Mouse (Mus musculus) lung, postnatal 0 days (tissue): ENCODE data around the gene Selenom.

Source experiments
- CTCF ChIP-seq: IDR thresholded peaks from 2 replicates; pipeline ENCODE4 v1.5.1; 2016; ENCODE audit warnings: antibody characterized with exemption, mild to moderate bottlenecking
- EP300 ChIP-seq: IDR thresholded peaks from 2 replicates; pipeline ENCODE4 v1.6.1; 2016; ENCODE audit warnings: antibody characterized with exemption, mild to moderate bottlenecking, control low read depth

DNA sequence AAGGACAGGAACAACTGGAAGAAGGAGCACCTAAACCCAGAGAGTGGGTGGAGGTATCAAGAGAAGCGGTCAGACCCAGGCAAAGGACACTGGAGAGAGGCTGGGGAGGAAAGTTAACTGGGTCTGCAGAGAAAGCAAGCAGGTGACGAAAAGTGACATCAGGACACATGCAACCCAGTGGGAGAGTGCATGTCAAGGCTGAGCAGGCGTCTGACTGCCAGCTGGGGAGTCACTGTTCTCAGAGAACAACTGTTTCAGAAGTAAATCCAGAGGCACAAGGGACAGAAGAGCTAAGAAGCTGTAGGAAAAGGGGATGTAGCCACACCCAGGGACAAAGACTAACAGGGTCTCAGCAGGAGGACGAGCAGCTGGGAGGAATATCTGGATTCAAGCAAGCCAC lies 11.1 kb downstream of the Selenom start:
- TF ChIP-seq CTCF (no peak), EP300 (no peak)
